Mouse (Mus musculus) liver, embryonic 14.5 days (tissue): Measurements from ENCODE around the gene Msx3.

Experiments
- CTCF ChIP-seq: IDR thresholded peaks from 2 replicates; pipeline ENCODE4 v1.5.1; 2016; ENCODE audit warnings: antibody characterized with exemption, low read depth, control low read depth
- EP300 ChIP-seq: IDR thresholded peaks from 2 replicates; pipeline ENCODE4 v1.6.1; 2016; ENCODE audit warnings: antibody characterized with exemption, low read depth

DNA sequence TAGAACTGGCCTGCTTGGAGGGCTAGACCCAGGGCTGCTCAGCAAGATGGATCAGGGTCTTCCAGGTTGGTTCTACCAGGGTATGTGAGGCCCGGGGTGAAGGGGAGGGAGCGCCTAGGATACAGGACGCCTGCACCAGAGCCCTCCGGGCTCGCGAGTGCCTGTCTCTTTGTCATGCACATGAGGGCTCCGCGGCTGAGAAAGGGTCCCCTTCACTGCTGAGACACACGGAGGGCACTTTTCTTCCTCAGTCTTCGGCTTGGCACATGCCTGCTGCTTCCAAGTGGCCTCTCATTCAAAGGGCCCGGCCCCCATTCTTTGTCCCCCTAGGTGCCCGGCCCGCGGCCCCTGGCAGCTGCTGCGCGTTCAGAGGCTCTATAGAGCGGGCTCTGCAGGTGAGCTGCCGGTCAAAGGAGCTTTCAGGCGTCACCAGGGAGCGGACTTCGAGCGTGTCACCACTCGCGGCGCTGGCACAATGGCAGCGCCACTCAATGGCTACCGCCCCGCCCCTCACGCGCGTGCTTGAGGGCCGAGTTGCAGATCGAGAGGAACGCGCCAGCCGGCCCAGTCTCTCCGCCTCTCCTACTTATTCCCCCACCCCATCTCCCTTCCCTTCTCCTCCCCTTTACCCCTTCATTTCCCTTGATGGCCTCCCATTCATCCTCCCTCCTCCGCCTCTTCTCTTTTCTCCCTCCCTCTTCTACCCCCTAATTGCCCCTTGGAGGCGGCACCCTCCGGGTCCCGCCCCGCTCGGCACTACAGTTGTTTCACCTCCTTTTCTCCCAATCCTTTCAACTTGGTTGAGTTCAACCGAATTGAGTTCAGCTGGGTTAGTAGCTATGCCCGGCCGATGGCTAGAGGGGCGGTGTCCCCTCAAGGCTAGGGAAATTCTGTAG lies 12.3 kb upstream of the Msx3 start:
- TF ChIP-seq CTCF (no peak), EP300 (no peak)
